14 mouse cellular contexts compared by ENCODE assay signal in genomic region chr9:42116418-42117056, GRCm38 (mm10). TPM values are rescaled to one million over a fixed set of nuclear protein-coding genes. Genes with fewer than 3 reads are reported as not detected.
DNase-seq lines count a peak whose midpoint lies in the region; ATAC-seq lines count a peak whose summit lies in the region.
"Had no signal": no experiment of that assay in that cellular context is flagged by ENCODE, and none has a peak within 500 bp of the region (broad histone marks: within the 10 kb centered on the region; RNA-seq: fewer than 3 reads in every experiment).

No protein-coding gene starts in this region.

- H3K27ac ChIP-seq in kidney, embryonic 15.5 days = 0 out of 2 replicates have a peak overlapping the region, but pooled peaks have one; percentile 23
- peak overlapping the region; percentile 86 for H3K27ac ChIP-seq in hindbrain, embryonic 12.5 days
- 0 out of 2 replicates have a peak overlapping the region, but pooled peaks have one; percentile 7 for H3K27ac ChIP-seq in midbrain, embryonic 16.5 days (ENCODE audit: low read length)

- DNase-seq in kidney, adult 8-10 months = no peak
- peak; percentile 4 for DNase-seq in embryo, embryonic 9.5 days (ENCODE audit: extremely low spot score)
- DNase-seq in testis, postnatal 10 days (ENCODE audit: low spot score) = no peak
- no peak for DNase-seq in thymus, postnatal 10 days (ENCODE audit: low spot score in 2 of 2)
- no peak for DNase-seq in left cerebral cortex, adult 11 months (ENCODE audit: low spot score)
- DNase-seq: cerebellum, postnatal 10 days; heart, adult 11 months; heart, postnatal 4 days; layer of hippocampus, adult 9-11 months; liver; right cerebral cortex, adult 18-20 months had no signal

- 40% methylated on average over 10 of the region's 10 CpGs for WGBS in kidney, embryonic 15.5 days
- 69% methylated on average over 10 of the region's 10 CpGs for WGBS in hindbrain, embryonic 12.5 days
- WGBS in midbrain, embryonic 16.5 days = 74% methylated on average over 10 of the region's 10 CpGs

- ATAC-seq in kidney, embryonic 15.5 days (replicated peaks; ENCODE audit: low FRiP score) = peak; percentile 65
- peak; percentile 76; the same call in 1 of the 2 replicates for ATAC-seq in hindbrain, embryonic 12.5 days (ENCODE audit: low FRiP score)
- ATAC-seq in midbrain, embryonic 16.5 days = peak; percentile 14; the same call in 1 of the 2 replicates

- H3K4me1 ChIP-seq in kidney, embryonic 15.5 days = peaks cover 38% of the 10 kb centered on the region
- H3K4me1 ChIP-seq in hindbrain, embryonic 12.5 days = peaks cover 23% of the 10 kb centered on the region
- peaks cover 8% of the 10 kb centered on the region for H3K4me1 ChIP-seq in midbrain, embryonic 16.5 days (ENCODE audit: control insufficient read depth, insufficient read depth, low read length)

- H3K4me2 ChIP-seq in kidney, embryonic 15.5 days = no peak overlapping the region
- no peak overlapping the region for H3K4me2 ChIP-seq in hindbrain, embryonic 12.5 days (replicated peaks)
- no peak overlapping the region for H3K4me2 ChIP-seq in midbrain, embryonic 16.5 days (ENCODE audit: low read length)

- H3K9me3 ChIP-seq in kidney, embryonic 15.5 days (replicated peaks) = no peaks in the 10 kb centered on the region
- no peaks in the 10 kb centered on the region for H3K9me3 ChIP-seq in hindbrain, embryonic 12.5 days (replicated peaks)
- no peaks in the 10 kb centered on the region for H3K9me3 ChIP-seq in midbrain, embryonic 16.5 days (replicated peaks; ENCODE audit: control insufficient read depth, low read length, poor library complexity, severe bottlenecking)

- H3K36me3 ChIP-seq in kidney, embryonic 15.5 days = no peaks in the 10 kb centered on the region
- H3K36me3 ChIP-seq in hindbrain, embryonic 12.5 days = no peaks in the 10 kb centered on the region
- no peaks in the 10 kb centered on the region for H3K36me3 ChIP-seq in midbrain, embryonic 16.5 days (ENCODE audit: control insufficient read depth, insufficient read depth, low read length)

- no peak overlapping the region for H3K4me3 ChIP-seq in kidney, embryonic 15.5 days (replicated peaks)
- H3K4me3 ChIP-seq in hindbrain, embryonic 12.5 days = no peak overlapping the region
- H3K4me3 ChIP-seq in midbrain, embryonic 16.5 days (ENCODE audit: low read depth, low read length) = no peak overlapping the region

- no peak overlapping the region for H3K9ac ChIP-seq in kidney, embryonic 15.5 days
- H3K9ac ChIP-seq in hindbrain, embryonic 12.5 days = no peak overlapping the region
- H3K9ac ChIP-seq in midbrain, embryonic 16.5 days (ENCODE audit: low read depth, low read length) = no peak overlapping the region

- no peaks in the 10 kb centered on the region for H3K27me3 ChIP-seq in kidney, embryonic 15.5 days
- H3K27me3 ChIP-seq in hindbrain, embryonic 12.5 days = no peaks in the 10 kb centered on the region; the same call in 1 of the 2 replicates
- no peaks in the 10 kb centered on the region for H3K27me3 ChIP-seq in midbrain, embryonic 16.5 days (ENCODE audit: control insufficient read depth, insufficient read depth, low read depth, low read length)

RNA-seq across cellular contexts. Expression of gene Sorl1, which starts 7.6 kb away (rescaled TPM):
- 8.4 and 9.1 TPM in 2 replicates for polyA plus RNA-seq in kidney, embryonic 15.5 days (2015; fragmentation: Nextera tagmentation; extraction: Ambion mirVana)
- 14.5 and 15.7 TPM in 2 replicates for polyA plus RNA-seq in hindbrain, embryonic 12.5 days (2016; fragmentation: Nextera tagmentation; extraction: Ambion mirVana)
- polyA plus RNA-seq in midbrain, embryonic 16.5 days (2015; fragmentation: Nextera tagmentation; extraction: Ambion mirVana) = 6.8 and 7.2 TPM in 2 replicates

Comparison
In these comparisons a context has a peak if more than half of its experiments do, and no peak if none do; other contexts are left out.
1. ATAC-seq: peak in every context shown above with its lines; median percentile 76 in hindbrain, embryonic 12.5 days; 65 in kidney, embryonic 15.5 days; 14 in midbrain, embryonic 16.5 days.
2. H3K27ac ChIP-seq: peak in every context shown above with its lines; median percentile 86 in hindbrain, embryonic 12.5 days; 23 in kidney, embryonic 15.5 days; 7 in midbrain, embryonic 16.5 days.